Mouse (Mus musculus): ENCODE measurements around the gene Helb. TPM values are rescaled to one million over a fixed set of nuclear protein-coding genes. Genes with fewer than 3 reads are reported as not detected.

The Helb gene
- polyA plus RNA-seq (2015; fragmentation: Nextera tagmentation; extraction: Ambion mirVana): 2.9 and 3.8 TPM in 2 replicates

DNA sequence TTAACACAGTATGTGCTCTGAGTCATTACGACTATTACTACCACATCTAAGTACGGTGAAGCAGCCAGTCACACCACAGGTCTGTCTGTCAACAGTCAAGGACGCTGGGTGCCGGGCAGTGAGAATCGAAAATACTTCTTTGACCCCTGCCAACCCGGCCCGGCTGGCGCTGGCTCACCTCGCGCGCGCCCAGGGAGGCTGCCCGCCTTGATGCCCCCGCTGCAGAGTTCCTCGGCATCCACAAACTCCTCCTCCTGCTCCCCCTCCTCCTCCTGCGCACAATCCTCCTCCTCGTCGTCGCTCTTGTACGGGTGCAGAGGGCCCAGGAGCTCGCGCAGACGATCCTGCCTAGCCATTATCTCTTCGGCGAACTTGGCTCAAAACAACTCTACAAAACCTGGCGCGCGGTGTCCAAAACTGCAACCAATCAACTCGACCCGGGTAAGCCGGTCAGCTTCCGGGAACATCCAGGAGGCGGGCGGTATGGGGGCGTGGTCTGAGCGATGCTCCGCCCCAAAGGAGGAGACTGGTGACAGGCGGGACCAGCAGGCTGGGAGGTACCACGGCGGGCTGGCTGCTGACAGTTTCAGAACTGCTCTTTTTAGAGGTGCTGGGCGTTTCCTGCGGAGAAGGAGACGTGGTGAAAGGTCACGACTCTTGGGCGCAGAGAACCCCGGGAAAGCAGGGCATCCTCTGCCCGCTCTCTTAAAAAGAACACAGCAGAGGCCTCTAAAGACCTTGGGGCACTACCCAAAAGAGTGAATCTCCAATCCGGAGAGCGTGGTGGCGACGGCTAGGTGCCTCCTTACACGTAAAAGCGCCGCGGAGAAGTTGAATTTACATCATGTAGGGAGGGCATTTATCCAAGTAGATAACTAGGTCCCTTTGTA, at the start of gene Helb:
Helb (minus strand) TSS at position 481 of the 890 bp plus-strand sequence.
- Histone ChIP-seq H3K27me3 (peaks cover 4% of the 10 kb centered on the region; the same call in 1 of the 2 replicates), H3K9me3 (no peaks in the 10 kb centered on the region), H3K4me1 (replicated peaks) (peaks cover 7% of the 10 kb centered on the region; the same call in 1 of the 2 replicates), H3K36me3 (no peaks in the 10 kb centered on the region), H3K27ac (peak within 1 kb of the TSS; percentile 60), H3K4me2 (peak within 1 kb of the TSS; percentile 68), H3K9ac (peak within 1 kb of the TSS; percentile 72), H3K4me3 (peak within 1 kb of the TSS; percentile 60)
- ATAC-seq (ENCODE audit: low FRiP score): peak; percentile 99
- WGBS: under 1% methylated on average over 55 of the region's 55 CpGs

DNA sequence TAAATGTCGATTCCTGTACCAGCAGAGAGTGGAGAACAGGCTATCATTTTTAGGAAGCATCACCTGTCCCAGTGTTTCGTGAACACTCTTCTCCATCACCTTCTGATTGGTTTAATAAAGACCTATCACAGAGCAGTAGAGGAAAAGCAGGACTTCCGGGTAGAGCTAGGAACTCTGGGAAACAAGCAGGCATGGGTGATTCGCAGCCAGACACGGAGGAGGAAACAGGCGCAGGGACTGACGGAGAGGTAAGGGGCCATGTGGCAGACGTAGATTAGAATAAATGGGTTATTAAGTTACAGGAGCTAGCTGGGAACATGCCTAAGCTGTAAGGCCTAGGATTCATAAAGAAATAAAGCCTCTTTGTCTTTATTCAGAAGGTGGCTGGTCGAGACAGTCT, 47.7 kb upstream of the Helb start:
- H3K36me3 ChIP-seq: no peaks in the 10 kb centered on the region
- H3K4me2 ChIP-seq: no peak overlapping the region
- H3K27ac ChIP-seq: no peak overlapping the region
- no peak overlapping the region for H3K9ac ChIP-seq
- ATAC-seq (ENCODE audit: low FRiP score): no peak
- no peaks in the 10 kb centered on the region for H3K4me1 ChIP-seq (replicated peaks)
- no peaks in the 10 kb centered on the region for H3K9me3 ChIP-seq
- H3K4me3 ChIP-seq: no peak overlapping the region
- 79% methylated on average over 9 of the region's 9 CpGs for WGBS
- H3K27me3 ChIP-seq: no peaks in the 10 kb centered on the region

DNA sequence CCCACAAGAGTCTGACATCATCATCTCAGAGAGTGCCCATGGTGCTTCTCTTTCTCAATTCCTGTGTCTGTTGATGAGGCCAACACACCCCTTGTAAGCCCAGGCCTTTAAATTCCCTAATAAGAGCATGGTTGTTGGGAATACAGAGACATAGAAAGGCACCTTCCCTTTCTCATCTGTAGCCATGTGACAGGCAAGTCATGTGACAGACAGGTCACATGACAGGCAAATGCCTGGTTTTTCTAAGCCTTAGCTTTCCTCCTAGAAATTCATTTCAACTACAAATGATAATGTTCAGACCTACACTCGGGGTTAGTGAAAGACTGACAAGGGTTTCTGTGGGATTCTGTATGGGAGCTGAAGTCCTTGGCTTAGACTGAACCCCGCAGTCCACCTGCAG, 41.1 kb upstream of the Helb start:
- no peak overlapping the region for H3K4me2 ChIP-seq
- WGBS: 88% methylated on average over 2 of the region's 2 CpGs
- H3K9ac ChIP-seq: no peak overlapping the region
- H3K4me1 ChIP-seq (replicated peaks): no peaks in the 10 kb centered on the region
- no peak overlapping the region for H3K4me3 ChIP-seq
- no peaks in the 10 kb centered on the region for H3K27me3 ChIP-seq
- no peak overlapping the region for H3K27ac ChIP-seq
- ATAC-seq (ENCODE audit: low FRiP score): no peak
- H3K36me3 ChIP-seq: no peaks in the 10 kb centered on the region
- no peaks in the 10 kb centered on the region for H3K9me3 ChIP-seq

DNA sequence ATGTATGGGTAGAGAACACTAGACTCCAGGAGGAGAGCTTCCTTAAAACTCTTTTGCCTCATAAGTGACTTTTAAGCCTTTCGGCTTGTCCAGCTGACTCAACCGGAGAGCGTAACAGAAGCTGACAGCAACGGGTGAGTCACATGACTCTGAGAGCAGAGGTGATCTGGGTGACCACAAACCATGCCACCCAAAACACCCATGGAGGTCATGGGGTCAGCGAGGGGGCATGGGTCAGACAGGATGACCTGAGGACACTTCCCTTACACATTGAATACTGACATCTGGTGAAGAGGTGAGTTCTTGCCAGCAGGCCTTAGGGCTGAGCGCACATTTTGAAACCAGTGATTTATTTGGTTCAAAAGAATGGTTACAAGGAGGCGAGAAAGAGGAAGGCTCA, 38.9 kb upstream of the Helb start:
- no peak for ATAC-seq (ENCODE audit: low FRiP score)
- WGBS: 96% methylated on average over 7 of the region's 7 CpGs

DNA sequence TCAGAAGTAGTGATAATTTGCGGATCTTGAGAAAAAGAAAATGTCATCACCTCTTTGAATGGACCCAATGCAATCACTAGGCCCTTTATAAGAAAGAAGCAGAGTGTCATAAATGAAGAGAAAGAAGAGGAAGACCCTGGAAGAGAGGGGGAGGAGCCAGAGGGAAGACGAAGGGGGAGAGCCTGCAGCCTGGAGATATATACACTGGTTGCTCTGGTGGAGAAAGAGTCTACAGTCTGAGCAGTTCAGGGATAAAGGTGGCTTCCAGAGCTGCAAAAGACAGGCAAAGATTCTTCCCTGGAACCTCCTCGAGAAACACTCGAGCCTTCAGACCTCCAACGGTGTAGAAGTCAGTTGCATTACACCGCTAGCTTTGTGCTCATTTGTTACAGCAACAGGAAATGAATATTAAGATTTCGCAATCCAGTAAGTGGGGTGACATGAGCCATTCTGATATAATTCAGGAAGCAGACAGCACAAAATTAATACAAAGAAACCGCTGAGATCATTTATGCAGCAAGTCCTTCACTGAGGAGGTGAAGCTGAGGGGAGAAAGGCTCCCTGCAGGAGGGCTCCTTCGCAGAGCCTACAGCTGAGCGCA, 28.2 kb upstream of the Helb start:
- no peaks in the 10 kb centered on the region for H3K27me3 ChIP-seq
- ATAC-seq (ENCODE audit: low FRiP score): no peak
- H3K9ac ChIP-seq: no peak overlapping the region
- peaks cover 22% of the 10 kb centered on the region for H3K9me3 ChIP-seq
- no peak overlapping the region for H3K4me3 ChIP-seq
- 0 out of 2 replicates have a peak, but pooled peaks cover 2% of the 10 kb centered on the region for H3K4me1 ChIP-seq (replicated peaks)
- H3K4me2 ChIP-seq: no peak overlapping the region
- no peak overlapping the region for H3K27ac ChIP-seq
- H3K36me3 ChIP-seq: no peaks in the 10 kb centered on the region; the same call in 1 of the 2 replicates
- 64% methylated on average over 10 of the region's 10 CpGs for WGBS

More for the DNA sequence above, 38.9 kb upstream of the Helb start:
- H3K4me3 ChIP-seq: no peak overlapping the region
- H3K36me3 ChIP-seq: no peaks in the 10 kb centered on the region
- no peaks in the 10 kb centered on the region for H3K4me1 ChIP-seq (replicated peaks)
- H3K9me3 ChIP-seq: no peaks in the 10 kb centered on the region
- no peak overlapping the region for H3K27ac ChIP-seq
- no peak overlapping the region for H3K9ac ChIP-seq
- H3K4me2 ChIP-seq: no peak overlapping the region
- H3K27me3 ChIP-seq: no peaks in the 10 kb centered on the region

DNA sequence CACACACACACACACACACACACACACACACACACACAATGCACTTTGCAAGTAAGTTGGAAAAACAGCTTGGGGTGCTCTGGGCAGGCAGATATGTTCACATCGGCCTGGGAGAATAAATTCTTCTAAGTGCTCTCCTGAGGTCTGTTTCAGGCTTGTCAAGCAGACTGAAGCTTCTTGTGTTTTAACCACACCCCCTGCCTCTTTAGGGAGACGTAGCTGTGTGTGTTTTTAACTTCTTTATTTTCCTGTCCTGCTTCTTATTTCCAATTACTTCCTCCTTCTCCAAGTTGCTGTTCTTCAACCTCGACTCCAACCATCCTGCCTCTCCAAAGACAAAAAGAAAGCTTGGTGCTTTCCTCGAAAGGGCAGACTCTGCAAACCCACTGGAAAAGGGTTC, 27.4 kb upstream of the Helb start:
- peaks cover 16% of the 10 kb centered on the region for H3K9me3 ChIP-seq
- H3K27ac ChIP-seq: no peak overlapping the region
- H3K9ac ChIP-seq: no peak overlapping the region
- H3K4me3 ChIP-seq: no peak overlapping the region
- no peaks in the 10 kb centered on the region; the same call in 1 of the 2 replicates for H3K36me3 ChIP-seq
- 0 out of 2 replicates have a peak, but pooled peaks cover 2% of the 10 kb centered on the region for H3K4me1 ChIP-seq (replicated peaks)
- WGBS: 71% methylated on average over 4 of the region's 4 CpGs
- no peak overlapping the region for H3K4me2 ChIP-seq
- no peak for ATAC-seq (ENCODE audit: low FRiP score)
- no peaks in the 10 kb centered on the region for H3K27me3 ChIP-seq

DNA sequence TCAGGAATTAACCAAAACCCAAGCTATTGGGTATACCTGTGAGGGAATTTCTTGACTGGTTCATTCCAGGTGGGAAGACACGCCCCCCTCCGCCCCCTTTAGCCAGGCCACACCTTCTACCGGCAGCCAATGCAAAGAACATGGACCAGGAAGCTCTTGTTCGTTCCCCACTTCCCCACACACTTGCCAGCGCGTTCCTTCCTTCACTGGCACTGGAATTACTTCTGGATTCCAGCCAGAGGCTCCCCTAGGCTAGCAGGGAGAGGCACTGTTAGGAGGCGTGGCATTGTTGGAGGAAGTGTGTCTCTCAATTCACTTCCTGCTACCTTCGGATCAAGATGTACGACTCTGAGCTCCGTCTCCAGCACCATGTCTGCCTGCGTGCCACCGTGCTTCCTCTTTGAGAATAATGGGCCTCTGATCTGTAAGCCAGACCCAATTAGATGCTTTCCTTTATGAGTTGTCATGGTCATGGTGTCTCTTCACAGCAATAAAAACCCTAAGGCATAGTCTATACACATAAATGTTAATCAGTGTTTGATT, 23.3 kb upstream of the Helb start:
- no peaks in the 10 kb centered on the region for H3K36me3 ChIP-seq
- no peak overlapping the region for H3K4me3 ChIP-seq
- H3K4me1 ChIP-seq (replicated peaks): peaks cover 8% of the 10 kb centered on the region; the same call in 1 of the 2 replicates
- no peaks in the 10 kb centered on the region for H3K27me3 ChIP-seq
- no peak overlapping the region for H3K9ac ChIP-seq
- no peaks in the 10 kb centered on the region for H3K9me3 ChIP-seq
- no peak overlapping the region for H3K4me2 ChIP-seq
- no peak for ATAC-seq (ENCODE audit: low FRiP score)
- no peak overlapping the region for H3K27ac ChIP-seq
- 86% methylated on average over 12 of the region's 12 CpGs for WGBS

DNA sequence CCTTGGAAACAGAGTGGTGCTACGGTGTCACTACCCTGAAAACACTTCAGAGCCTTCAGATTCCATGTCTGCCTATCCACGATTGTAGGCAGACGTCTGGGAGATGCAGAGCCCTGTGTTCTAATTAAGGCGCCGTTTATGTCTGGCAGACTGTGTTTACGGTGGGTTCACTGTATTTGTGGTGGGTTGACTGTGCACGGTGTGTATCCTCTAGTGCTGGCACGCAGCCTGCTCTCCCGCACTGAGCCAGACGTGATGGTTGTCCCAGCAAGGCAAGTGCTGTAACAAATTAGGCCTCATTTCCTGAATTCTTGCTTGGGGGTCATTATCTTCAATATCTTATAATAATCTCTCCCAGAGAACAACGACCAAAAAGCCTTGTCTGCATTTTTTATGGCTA, 20.9 kb upstream of the Helb start:
- Histone ChIP-seq H3K4me2 (no peak overlapping the region), H3K36me3 (no peaks in the 10 kb centered on the region), H3K9me3 (no peaks in the 10 kb centered on the region), H3K27me3 (no peaks in the 10 kb centered on the region), H3K4me3 (no peak overlapping the region), H3K4me1 (replicated peaks) (peaks cover 12% of the 10 kb centered on the region; the same call in 1 of the 2 replicates), H3K27ac (no peak overlapping the region), H3K9ac (no peak overlapping the region)
- WGBS: 72% methylated on average over 11 of the region's 11 CpGs
- no peak for ATAC-seq (ENCODE audit: low FRiP score)

DNA sequence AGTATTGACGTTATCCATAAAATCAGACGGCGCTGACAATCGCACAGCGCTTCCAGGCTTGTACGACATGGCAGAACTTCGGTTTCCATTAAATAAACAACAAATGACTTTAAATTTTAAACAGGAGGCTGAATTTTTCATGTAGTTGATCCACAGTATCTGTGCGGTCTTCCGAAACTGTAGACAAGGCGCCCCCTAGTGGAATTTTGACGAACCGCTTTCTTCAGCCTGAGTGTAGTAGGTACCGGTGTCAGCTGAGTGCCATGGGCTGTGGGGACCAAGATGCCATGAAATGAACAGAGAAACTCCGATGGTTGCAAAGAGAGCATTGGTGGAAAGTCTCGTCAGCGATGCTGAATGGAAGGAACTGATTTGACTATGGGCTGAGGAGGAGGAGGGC, 17.8 kb upstream of the Helb start:
- Histone ChIP-seq H3K27me3 (no peaks in the 10 kb centered on the region), H3K4me3 (no peak overlapping the region), H3K27ac (no peak overlapping the region), H3K9ac (no peak overlapping the region), H3K9me3 (no peaks in the 10 kb centered on the region), H3K4me1 (replicated peaks) (peaks cover 11% of the 10 kb centered on the region; the same call in 1 of the 2 replicates), H3K36me3 (no peaks in the 10 kb centered on the region), H3K4me2 (no peak overlapping the region)
- no peak for ATAC-seq (ENCODE audit: low FRiP score)
- 66% methylated on average over 16 of the region's 16 CpGs for WGBS

DNA sequence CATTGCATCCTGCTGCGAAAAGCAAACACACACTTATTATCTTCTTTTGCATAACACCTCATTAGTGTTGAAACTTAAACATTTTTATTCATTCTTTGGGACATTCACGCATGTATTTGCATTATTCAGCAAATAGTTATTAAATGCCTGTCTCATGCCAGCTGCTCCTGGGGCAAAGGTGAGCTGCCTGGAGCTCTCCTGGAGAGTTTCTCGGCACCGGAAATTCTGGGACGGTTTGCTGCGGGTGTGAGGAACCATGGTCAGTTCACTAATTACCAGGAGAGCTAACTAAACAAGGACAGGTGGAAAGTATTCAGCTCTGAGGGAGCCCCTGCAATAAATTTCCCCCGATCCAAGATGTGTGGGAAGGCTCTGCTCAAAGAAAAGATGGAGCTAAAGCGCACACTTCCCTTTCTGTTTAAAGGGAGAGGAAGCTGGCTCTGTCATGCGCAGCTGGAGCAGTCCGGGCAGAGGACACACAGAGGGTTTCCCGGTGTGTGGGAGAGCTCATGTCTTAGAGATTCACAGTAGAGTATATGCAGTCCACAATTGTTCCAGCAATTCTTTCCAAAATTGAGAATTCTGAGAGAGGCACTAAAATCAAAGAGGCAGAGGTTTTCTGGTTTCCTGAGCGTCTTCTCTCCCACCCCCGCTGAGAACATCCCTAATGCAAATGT, 16.0 kb upstream of the Helb start:
- H3K27me3 ChIP-seq: no peaks in the 10 kb centered on the region
- no peak overlapping the region for H3K4me3 ChIP-seq
- no peak overlapping the region for H3K27ac ChIP-seq
- WGBS: 40% methylated on average over 13 of the region's 13 CpGs
- no peaks in the 10 kb centered on the region for H3K9me3 ChIP-seq
- no peak overlapping the region for H3K9ac ChIP-seq
- peak overlapping the region; percentile 3; the same call in 1 of the 2 replicates for H3K4me2 ChIP-seq
- no peaks in the 10 kb centered on the region for H3K36me3 ChIP-seq
- no peak for ATAC-seq (ENCODE audit: low FRiP score)
- peaks cover 10% of the 10 kb centered on the region; the same call in 1 of the 2 replicates for H3K4me1 ChIP-seq (replicated peaks)

DNA sequence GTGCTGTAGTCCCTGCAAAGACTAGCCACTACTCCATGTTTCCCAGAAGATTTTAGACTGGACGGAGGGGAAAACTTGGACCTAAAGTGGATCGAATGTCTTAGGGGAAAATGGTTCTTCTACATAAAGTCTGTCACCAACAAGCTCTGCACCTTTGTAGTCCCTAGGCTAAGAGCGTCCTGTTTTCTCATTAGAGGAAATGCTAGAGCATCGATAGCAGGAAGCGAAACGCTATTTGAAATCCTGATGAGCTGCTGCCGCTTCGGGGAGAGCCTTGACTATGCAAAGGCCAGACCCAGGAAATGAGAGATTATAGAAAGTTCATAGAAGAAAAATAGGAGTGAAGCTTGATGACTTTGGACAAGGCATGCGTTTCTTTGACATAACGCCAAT, 12.7 kb upstream of the Helb start:
- Histone ChIP-seq H3K4me3 (no peak overlapping the region), H3K4me1 (replicated peaks) (0 out of 2 replicates have a peak, but pooled peaks cover 6% of the 10 kb centered on the region), H3K27me3 (no peaks in the 10 kb centered on the region), H3K36me3 (no peaks in the 10 kb centered on the region), H3K27ac (no peak overlapping the region), H3K9ac (no peak overlapping the region), H3K9me3 (no peaks in the 10 kb centered on the region), H3K4me2 (no peak overlapping the region)
- no peak for ATAC-seq (ENCODE audit: low FRiP score)
- 80% methylated on average over 10 of the region's 10 CpGs for WGBS

All from hindbrain, embryonic 13.5 days (tissue).